ENCODE assay signal across 18 mouse cellular contexts in genomic region chr5:75074132-75074531, GRCm38 (mm10). TPM values are rescaled to one million over a fixed set of nuclear protein-coding genes. Genes with fewer than 3 reads are reported as not detected.
"Had no signal": no experiment of that assay in that cellular context is flagged by ENCODE, and none has a peak within 500 bp of the region (broad histone marks: within the 10 kb centered on the region; RNA-seq: fewer than 3 reads in every experiment).

No protein-coding gene starts in this region.

- H3K4me2 ChIP-seq: limb, embryonic 12.5 days; liver, embryonic 13.5 days; lung, embryonic 15.5 days had no signal

- H3K9ac ChIP-seq: limb, embryonic 12.5 days; liver, embryonic 13.5 days; liver, postnatal 0 days; lung, embryonic 15.5 days; neural tube, embryonic 12.5 days had no signal

- H3K9me3 ChIP-seq: limb, embryonic 12.5 days; liver, embryonic 13.5 days; lung, embryonic 15.5 days; neural tube, embryonic 12.5 days had no signal

- H3K4me3 ChIP-seq: limb, embryonic 12.5 days; liver, embryonic 13.5 days; lung, embryonic 15.5 days; myocyte; neural tube, embryonic 12.5 days had no signal

- H3K27ac ChIP-seq: limb, embryonic 12.5 days; liver, embryonic 13.5 days; lung, embryonic 15.5 days; neural tube, embryonic 12.5 days; stomach, postnatal 0 days had no signal

- ATAC-seq: liver, postnatal 0 days had no signal

- DNase-seq: kidney, postnatal 10 days; liver; liver, embryonic 13.5 days; liver, postnatal 0 days; lung, postnatal 14 days; midbrain, embryonic 14.5 days; right cerebral cortex, adult 18-20 months; right cerebral cortex, postnatal 25 days; thymus, postnatal 4 days had no signal

- H3K36me3 ChIP-seq: limb, embryonic 12.5 days; liver, embryonic 13.5 days; lung, embryonic 15.5 days; neural tube, embryonic 12.5 days had no signal

RNA-seq across cellular contexts. Expression of gene Gsx2, which starts 1.3 kb away (rescaled TPM):
- total RNA-seq: megakaryocyte-erythroid progenitor cell, adult 5-6 weeks had no signal
- polyA plus RNA-seq: kidney, embryonic 14.5 days; large intestine, adult 2 months; limb, embryonic 12.5 days; liver, embryonic 13.5 days; liver, postnatal 0 days; lung, embryonic 15.5 days; midbrain, embryonic 14.5 days; myocyte; small intestine, adult 2 months; stomach, postnatal 0 days had no signal
